Mouse (Mus musculus): ENCODE measurements around the gene 1700013F07Rik. TPM values are rescaled to one million over a fixed set of nuclear protein-coding genes. Genes with fewer than 3 reads are reported as not detected.

The 1700013F07Rik gene
- total and polyA plus RNA-seq, 3 experiments: 0.38 to 2.5 (median 0.94) TPM

DNA sequence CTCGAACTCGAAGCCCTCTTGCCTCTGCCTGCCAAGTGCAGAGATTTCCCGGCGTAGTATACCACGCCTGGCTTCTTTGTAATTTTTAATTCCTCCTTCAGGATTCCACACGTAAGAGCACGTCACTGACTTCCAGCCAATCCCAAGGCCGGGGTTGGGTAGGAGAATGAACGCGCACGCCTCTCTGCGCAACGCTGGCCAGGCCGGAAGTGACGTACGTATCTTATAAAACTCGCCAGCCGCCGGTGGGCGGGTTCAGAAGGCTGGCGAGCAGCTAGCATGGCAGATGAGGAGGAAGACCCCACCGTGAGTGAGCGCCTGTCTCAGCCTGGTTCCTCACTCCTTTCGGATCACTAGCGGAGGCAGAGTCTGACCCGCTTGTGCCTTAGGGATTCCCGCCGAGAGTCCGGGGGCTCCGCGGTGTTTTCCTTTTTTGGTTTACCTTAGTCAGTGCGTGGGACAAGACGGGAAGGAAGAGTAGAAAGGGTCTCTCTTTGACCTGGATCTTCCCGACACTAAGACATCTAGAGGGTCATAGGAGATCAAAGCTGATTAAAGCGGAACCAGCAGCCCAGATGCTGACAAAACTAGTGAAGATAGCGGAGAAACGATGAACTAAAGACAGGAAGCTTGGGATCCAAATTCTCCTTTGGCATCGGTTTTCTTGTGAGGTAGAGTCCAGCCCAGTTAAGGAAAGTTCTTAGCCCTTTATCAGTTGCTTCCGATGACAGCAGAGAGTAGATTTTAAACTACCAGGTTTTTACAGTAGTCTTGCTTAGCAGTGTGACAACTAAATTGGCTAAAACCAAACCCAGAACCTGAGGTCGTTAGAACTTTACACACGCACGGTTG is 37.7 kb downstream of the 1700013F07Rik start, which contains the start of gene Taf13:
Gene Taf13 (plus strand): TSS at position 256 of the 852 bp plus-strand sequence.
- Histone ChIP-seq H3K27ac (ENCODE audit: insufficient read depth, low read depth) (no peak within 1 kb of the TSS), H3K4me3 (replicated peaks in 1 of 3; ENCODE audit: low read depth in 2 of 3, low read length in 2 of 3, poor library complexity in 1 of 3) (peak within 1 kb of the TSS; percentile 68 to 86 (median 84)), H3K79me2 (replicated peaks; ENCODE audit: control insufficient read depth, extremely low read depth, insufficient read depth, poor library complexity, severe bottlenecking) (0 out of 2 replicates have a peak, but pooled peaks cover 2% of the 10 kb centered on the region), H3K9ac (ENCODE audit: insufficient read depth, low read depth) (peak within 1 kb of the TSS; percentile 90), H3K27me3 (replicated peaks) (peaks cover 3% of the 10 kb centered on the region), H3K4me2 (ENCODE audit: insufficient read depth, low read depth, poor library complexity, severe bottlenecking) (peak within 1 kb of the TSS; percentile 98), H3K36me3 (replicated peaks in 1 of 2; ENCODE audit: control insufficient read depth in 1 of 2, insufficient read depth in 1 of 2, low read length in 1 of 2) (no peaks in the 10 kb centered on the region), H3K9me3 (replicated peaks; ENCODE audit: low read length) (no peaks in the 10 kb centered on the region), H3K4me1 (ENCODE audit: control insufficient read depth in 1 of 2, insufficient read depth in 2 of 2) (peaks cover 6 to 31% of the 10 kb centered on the region in 2 experiments)
- TF ChIP-seq HCFC1 (IDR thresholded peaks at IDR 0.05; ENCODE audit: low read depth, low read length) (peak; percentile 73), GABPA (IDR thresholded peaks at IDR 0.05; ENCODE audit: insufficient replicate concordance, low read depth, low read length) (no peak; the same call in 1 of the 2 replicates), ELF1 (IDR thresholded peaks at IDR 0.05; ENCODE audit: low read depth, low read length) (peak; percentile 68), MAX (IDR thresholded peaks at IDR 0.05; ENCODE audit: low read length) (peak; percentile 48; the same call in 1 of the 2 replicates), CHD1 (IDR thresholded peaks at IDR 0.05; ENCODE audit: low read depth, low read length) (no peak; the same call in 1 of the 2 replicates), POLR2A (IDR thresholded peaks at IDR 0.05; ENCODE audit: low read depth, low read length) (peak; percentile 100), SMC3 (IDR thresholded peaks at IDR 0.05; ENCODE audit: low read depth, low read length) (no peak), BHLHE40 (IDR thresholded peaks at IDR 0.05; ENCODE audit: low read depth, low read length) (peak; percentile 23; the same call in 1 of the 2 replicates), CTCF (conservative IDR thresholded peaks at IDR 0.05 in 1 of 2, IDR thresholded peaks at IDR 0.05 in 1 of 2; ENCODE audit: low read depth in 2 of 2, low read length in 2 of 2) (no peak), SIN3A (IDR thresholded peaks at IDR 0.05; ENCODE audit: low read length) (peak; percentile 94), E2F4 (IDR thresholded peaks at IDR 0.05; ENCODE audit: insufficient replicate concordance, low read depth, low read length) (no peak), MAFK (IDR thresholded peaks at IDR 0.05; ENCODE audit: insufficient replicate concordance, low read length) (no peak), USF1 (IDR thresholded peaks at IDR 0.05; ENCODE audit: low read depth, low read length) (no peak), UBTF (IDR thresholded peaks at IDR 0.05; ENCODE audit: low read depth, low read length) (no peak), NRF1 (IDR thresholded peaks at IDR 0.05; ENCODE audit: low read depth, low read length) (peak; percentile 87), POLR2AphosphoS2 (IDR thresholded peaks at IDR 0.05; ENCODE audit: low read depth, low read length) (peak; percentile 98), MAZ (IDR thresholded peaks at IDR 0.05; ENCODE audit: low read depth, low read length) (no peak), NELFE (IDR thresholded peaks at IDR 0.05; ENCODE audit: low read depth, low read length) (peak; percentile 100), ETS1 (conservative IDR thresholded peaks at IDR 0.05; ENCODE audit: low read depth, low read length) (no peak), JUND (conservative IDR thresholded peaks at IDR 0.05; ENCODE audit: low read depth, low read length) (no peak), EP300 (IDR thresholded peaks at IDR 0.05; ENCODE audit: low read length) (no peak), CHD2 (IDR thresholded peaks at IDR 0.05; ENCODE audit: low read length) (peak; percentile 41; the same call in 1 of the 2 replicates), ZKSCAN1 (IDR thresholded peaks at IDR 0.05; ENCODE audit: borderline replicate concordance, low read depth, low read length) (no peak), ZC3H11A (IDR thresholded peaks at IDR 0.05; ENCODE audit: low read depth, low read length) (no peak), ZMIZ1 (IDR thresholded peaks at IDR 0.05; ENCODE audit: low read depth, low read length) (peak; percentile 99), USF2 (conservative IDR thresholded peaks at IDR 0.05; ENCODE audit: low read depth, low read length) (no peak), TCF12 (IDR thresholded peaks at IDR 0.05; ENCODE audit: low read depth, low read length) (peak; percentile 97), RCOR1 (conservative IDR thresholded peaks at IDR 0.05; ENCODE audit: low read depth, low read length) (no peak), MEF2A (IDR thresholded peaks at IDR 0.05; ENCODE audit: borderline replicate concordance, low read depth, low read length) (peak; percentile 40; the same call in 1 of the 2 replicates), TBP (conservative IDR thresholded peaks at IDR 0.05; ENCODE audit: low read depth, low read length) (peak; percentile 97), JUN (IDR thresholded peaks at IDR 0.05; ENCODE audit: insufficient read depth, low read depth, low read length) (no peak), MYC (IDR thresholded peaks at IDR 0.05; ENCODE audit: low read depth, low read length) (no peak), MXI1 (IDR thresholded peaks at IDR 0.05; ENCODE audit: low read depth, low read length) (peak; percentile 85), PAX5 (IDR thresholded peaks at IDR 0.05; ENCODE audit: low read length) (no peak), RAD21 (IDR thresholded peaks at IDR 0.05; ENCODE audit: low read depth, low read length) (no peak), KAT2A (IDR thresholded peaks at IDR 0.05; ENCODE audit: insufficient replicate concordance, low read length) (0 out of 2 replicates have a peak, but pooled peaks have one; percentile 37), ZNF384 (IDR thresholded peaks at IDR 0.05; ENCODE audit: low read depth, low read length) (no peak), IRF4 (IDR thresholded peaks at IDR 0.05; ENCODE audit: low read depth, low read length) (0 out of 2 replicates have a peak, but pooled peaks have one; percentile 20)
- in situ Hi-C loops (cut with MboI; ENCODE audit: low pct_ligation_motif_present, low pct_unique_long_range_greater_than_20kb, low sequenced_read_pairs) (no loop called here), dilution Hi-C loops (cut with MboI; ENCODE audit: extremely low pct_ligation_motif_present, extremely low pct_unique_long_range_greater_than_20kb, low sequenced_read_pairs) (no loop called here)
- peak; percentile 97 for DNase-seq (ENCODE audit: extremely low read depth)

All from CH12.LX (cell line).